Mouse (Mus musculus): Measurements from ENCODE around the gene Rbpms2. TPM values are rescaled to one million over a fixed set of nuclear protein-coding genes. Genes with fewer than 3 reads are reported as not detected.
A peak's percentile ranks its signal among the peaks of the same experiment; 100 is the strongest.
"Not testable (repeated sequence)": the region's sequence is repeated elsewhere in the genome, so short reads cannot be mapped to it uniquely, and the experiment has no call there.

Gene Rbpms2
- polyA plus RNA-seq, 1 experiment from 2014 or later, result 106 TPM

- no peak overlapping the region for H3K4me3 ChIP-seq
- H3K27ac ChIP-seq (replicated peaks), result peak overlapping the region; percentile 90
- no peaks in the 10 kb centered on the region for H3K9me3 ChIP-seq
- H3K4me2 ChIP-seq, result no peak overlapping the region
- peaks cover 8% of the 10 kb centered on the region for H3K36me3 ChIP-seq
- peaks cover 88% of the 10 kb centered on the region for H3K4me1 ChIP-seq
- no peak for ATAC-seq (ENCODE audit: extremely low read depth, insufficient number of reproducible peaks, low FRiP score, low TSS enrichment)
- no peak overlapping the region for H3K9ac ChIP-seq
- no peaks in the 10 kb centered on the region for H3K27me3 ChIP-seq (replicated peaks)
Measured at GRCm38 (mm10) chr9:65642546-65642945, 13.1 kb downstream of the Rbpms2 start.

- Histone ChIP-seq H3K27ac (replicated peaks) (peak overlapping the region; percentile 94), H3K36me3 (peaks cover 8% of the 10 kb centered on the region), H3K27me3 (replicated peaks) (no peaks in the 10 kb centered on the region), H3K4me2 (0 out of 2 replicates have a peak overlapping the region, but pooled peaks have one; percentile 45), H3K4me3 (no peak overlapping the region), H3K9me3 (no peaks in the 10 kb centered on the region), H3K4me1 (peaks cover 88% of the 10 kb centered on the region), H3K9ac (no peak overlapping the region; the same call in 1 of the 2 replicates)
- ATAC-seq (ENCODE audit: extremely low read depth, insufficient number of reproducible peaks, low FRiP score, low TSS enrichment), result no peak
- WGBS, result 72% methylated on average over 4 of the region's 4 CpGs
Measured at GRCm38 (mm10) chr9:65644960-65645359, 15.5 kb downstream of the Rbpms2 start.

- no peak; the same call in 1 of the 2 replicates for ATAC-seq (ENCODE audit: extremely low read depth, insufficient number of reproducible peaks, low FRiP score, low TSS enrichment)
- H3K9ac ChIP-seq, result peak overlapping the region; percentile 60
- WGBS, result 6% methylated on average over 3 of the region's 3 CpGs
Measured at GRCm38 (mm10) chr9:65645984-65646383, 16.5 kb downstream of the Rbpms2 start.

DNA sequence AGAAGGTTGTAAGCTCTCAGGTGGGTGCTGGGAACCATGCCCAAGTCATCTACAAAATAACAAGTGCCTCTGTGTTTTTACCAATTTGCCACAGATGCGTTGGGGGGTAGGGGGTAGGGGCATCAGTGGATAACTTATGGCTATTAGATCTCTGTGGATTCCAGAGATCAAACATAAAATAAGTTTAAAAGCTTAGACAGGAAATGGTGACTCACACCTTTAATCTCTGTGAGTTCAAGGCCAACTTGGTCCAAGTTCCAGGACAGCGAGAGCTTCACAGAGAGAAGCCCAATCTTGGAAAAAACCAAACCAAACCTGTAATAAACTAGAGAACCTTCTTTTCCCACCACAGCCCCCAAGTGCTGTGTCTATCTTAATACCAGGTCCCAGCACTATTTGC lies 17.3 kb downstream of the Rbpms2 start:
- no peak overlapping the region for H3K4me3 ChIP-seq
- no peaks in the 10 kb centered on the region for H3K27me3 ChIP-seq (replicated peaks)
- H3K27ac ChIP-seq (replicated peaks), result peak overlapping the region; percentile 94
- ATAC-seq (ENCODE audit: extremely low read depth, insufficient number of reproducible peaks, low FRiP score, low TSS enrichment), result no peak
- no peak overlapping the region; the same call in 1 of the 2 replicates for H3K4me2 ChIP-seq
- peaks cover 12% of the 10 kb centered on the region for H3K36me3 ChIP-seq
- no peak overlapping the region for H3K9ac ChIP-seq
- peaks cover 84% of the 10 kb centered on the region for H3K4me1 ChIP-seq
- 77% methylated on average over 2 of the region's 2 CpGs for WGBS
- no peaks in the 10 kb centered on the region for H3K9me3 ChIP-seq

More at GRCm38 (mm10) chr9:65645984-65646383, 16.5 kb downstream of the Rbpms2 start:
- Histone ChIP-seq H3K9me3 (no peaks in the 10 kb centered on the region), H3K4me1 (peaks cover 88% of the 10 kb centered on the region), H3K27me3 (replicated peaks) (no peaks in the 10 kb centered on the region), H3K4me2 (peak overlapping the region; percentile 45), H3K4me3 (0 out of 2 replicates have a peak overlapping the region, but pooled peaks have one; percentile 10), H3K27ac (replicated peaks) (peak overlapping the region; percentile 94), H3K36me3 (peaks cover 12% of the 10 kb centered on the region)

DNA sequence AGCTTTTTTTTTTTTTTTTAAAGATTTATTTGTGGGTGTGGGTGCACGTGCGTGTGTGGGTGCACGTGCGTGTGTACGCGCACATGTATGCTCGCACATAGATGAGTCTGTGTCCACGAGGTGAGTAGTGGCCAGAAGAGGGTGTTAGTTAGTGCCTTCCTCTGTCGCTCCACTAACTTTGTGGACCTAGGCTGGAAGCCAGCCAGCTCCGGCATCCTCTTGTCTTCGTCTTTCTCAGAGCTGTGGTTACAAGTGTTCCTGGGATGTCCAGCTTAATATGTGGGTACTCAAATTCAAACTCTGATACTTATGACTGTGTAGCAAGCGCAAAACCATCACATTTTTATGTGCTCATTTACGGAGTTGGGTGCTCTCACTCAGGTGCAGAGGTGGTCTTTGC lies 19.3 kb downstream of the Rbpms2 start:
- 77% methylated on average over 13 of the region's 13 CpGs for WGBS
- Histone ChIP-seq H3K4me3 (no peak overlapping the region), H3K4me1 (peaks cover 72% of the 10 kb centered on the region), H3K9me3 (no peaks in the 10 kb centered on the region), H3K27me3 (replicated peaks) (no peaks in the 10 kb centered on the region), H3K4me2 (no peak overlapping the region), H3K9ac (0 out of 2 replicates have a peak overlapping the region, but pooled peaks have one; percentile 24), H3K27ac (replicated peaks) (peak overlapping the region; percentile 79), H3K36me3 (peaks cover 8% of the 10 kb centered on the region)
- no peak for ATAC-seq (ENCODE audit: extremely low read depth, insufficient number of reproducible peaks, low FRiP score, low TSS enrichment)

DNA sequence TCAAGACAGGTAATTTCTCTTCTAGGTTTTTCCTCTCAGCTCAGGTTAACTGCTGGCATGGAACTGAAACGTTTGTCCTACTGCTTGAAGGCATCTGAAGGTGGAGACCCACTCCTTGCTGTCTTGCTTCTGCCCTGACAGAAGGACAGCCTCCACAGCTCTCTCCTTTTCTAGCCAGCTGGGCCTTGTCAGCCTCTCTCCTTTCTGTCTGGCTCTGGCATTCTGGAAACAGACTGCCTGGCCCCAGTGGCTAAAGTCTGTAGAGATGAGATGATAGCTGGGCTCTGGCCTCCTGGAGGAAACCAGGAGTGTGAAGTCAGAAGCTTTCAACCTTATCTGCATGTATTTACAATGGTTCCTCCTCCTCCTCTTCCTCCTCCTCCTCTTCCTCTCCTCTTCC lies 20.5 kb downstream of the Rbpms2 start:
- H3K4me1 ChIP-seq, result peaks cover 70% of the 10 kb centered on the region
- H3K36me3 ChIP-seq, result peaks cover 4% of the 10 kb centered on the region; the same call in 1 of the 2 replicates
- no peak overlapping the region for H3K4me3 ChIP-seq
- WGBS, result 0% methylated on average over 1 of the region's 1 CpGs
- ATAC-seq (ENCODE audit: extremely low read depth, insufficient number of reproducible peaks, low FRiP score, low TSS enrichment), result no peak
- no peaks in the 10 kb centered on the region for H3K27me3 ChIP-seq (replicated peaks)
- H3K4me2 ChIP-seq, result peak overlapping the region; percentile 18; the same call in 1 of the 2 replicates
- H3K27ac ChIP-seq (replicated peaks), result peak overlapping the region; percentile 79
- H3K9ac ChIP-seq, result peak overlapping the region; percentile 71
- H3K9me3 ChIP-seq, result no peaks in the 10 kb centered on the region

DNA sequence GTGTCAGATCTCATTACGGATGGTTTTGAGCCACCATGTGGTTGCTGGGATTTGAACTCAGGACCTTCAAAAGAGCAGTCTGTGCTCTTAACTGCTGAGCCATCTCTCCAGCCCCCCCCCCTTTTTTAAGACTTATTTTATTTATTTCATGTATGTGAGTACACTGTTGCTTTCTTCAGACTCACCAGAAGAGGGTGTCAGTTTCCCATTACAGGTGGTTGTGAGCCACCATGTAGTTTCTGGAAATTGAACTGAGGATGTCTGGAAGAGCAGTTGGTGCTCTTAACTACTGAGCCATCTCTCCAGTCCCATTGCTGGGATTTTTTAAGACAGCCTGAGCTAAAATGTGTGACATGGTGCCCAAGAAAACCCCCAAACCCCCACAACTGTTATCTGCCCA lies 22.5 kb downstream of the Rbpms2 start:
- H3K4me3 ChIP-seq; H3K9me3 ChIP-seq; H3K36me3 ChIP-seq; H3K27me3 ChIP-seq (replicated peaks); H3K4me2 ChIP-seq; H3K27ac ChIP-seq (replicated peaks); H3K9ac ChIP-seq; ATAC-seq (ENCODE audit: extremely low read depth, insufficient number of reproducible peaks, low FRiP score, low TSS enrichment): not testable (repeated sequence)
- peaks cover 57% of the 10 kb centered on the region for H3K4me1 ChIP-seq
- 87% methylated on average over 1 of the region's 1 CpGs for WGBS

GRCm38 (mm10) chr9:65653741-65654140 lies 24.3 kb downstream of the Rbpms2 start:
- H3K4me2 ChIP-seq, result no peak overlapping the region
- no peak overlapping the region for H3K27ac ChIP-seq (replicated peaks)
- H3K4me3 ChIP-seq, result no peak overlapping the region
- H3K9me3 ChIP-seq, result no peaks in the 10 kb centered on the region
- H3K4me1 ChIP-seq, result peaks cover 39% of the 10 kb centered on the region
- 93% methylated on average over 4 of the region's 4 CpGs for WGBS
- ATAC-seq (ENCODE audit: extremely low read depth, insufficient number of reproducible peaks, low FRiP score, low TSS enrichment), result no peak
- H3K9ac ChIP-seq, result no peak overlapping the region
- peaks cover 11% of the 10 kb centered on the region for H3K36me3 ChIP-seq
- no peaks in the 10 kb centered on the region for H3K27me3 ChIP-seq (replicated peaks)

DNA sequence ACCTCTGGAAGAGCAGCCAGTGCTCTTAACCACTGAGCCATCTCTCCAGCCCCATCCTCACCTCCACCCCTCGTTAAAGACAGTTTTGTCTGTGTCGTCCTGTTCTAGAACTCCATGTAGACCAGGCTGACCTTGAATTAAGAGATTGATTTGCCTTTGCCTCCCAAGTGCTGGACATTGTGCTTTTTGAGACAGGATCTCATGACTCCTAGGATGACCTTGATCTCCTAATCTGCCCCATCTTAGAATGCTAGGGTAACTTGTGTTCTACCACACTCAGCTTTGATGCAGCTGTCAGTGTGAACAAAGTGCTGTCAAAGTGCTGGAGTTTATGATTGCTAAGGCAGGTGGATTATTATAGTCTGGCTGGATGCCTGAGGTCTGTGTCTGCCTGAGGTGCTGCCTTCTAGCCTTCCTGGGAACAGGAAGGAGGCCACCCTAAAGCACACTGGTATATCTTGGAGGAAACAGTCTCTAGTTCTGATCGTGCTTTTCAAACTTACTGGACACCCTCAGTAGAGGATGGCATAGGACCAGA lies 25.3 kb downstream of the Rbpms2 start:
- no peaks in the 10 kb centered on the region for H3K27me3 ChIP-seq (replicated peaks)
- no peak for ATAC-seq (ENCODE audit: extremely low read depth, insufficient number of reproducible peaks, low FRiP score, low TSS enrichment)
- H3K27ac ChIP-seq (replicated peaks), result peak overlapping the region; percentile 50
- peaks cover 29% of the 10 kb centered on the region for H3K4me1 ChIP-seq
- whole genome bisulfite sequencing, result 61% methylated on average over 3 of the region's 3 CpGs
- H3K9ac ChIP-seq, result no peak overlapping the region; the same call in 1 of the 2 replicates
- no peak overlapping the region for H3K4me2 ChIP-seq
- peaks cover 13% of the 10 kb centered on the region for H3K36me3 ChIP-seq
- H3K9me3 ChIP-seq, result no peaks in the 10 kb centered on the region
- no peak overlapping the region for H3K4me3 ChIP-seq

- H3K9ac ChIP-seq, result no peak overlapping the region
- no peaks in the 10 kb centered on the region for H3K9me3 ChIP-seq
- H3K4me3 ChIP-seq, result no peak overlapping the region
- H3K36me3 ChIP-seq, result peaks cover 19% of the 10 kb centered on the region
- ATAC-seq (ENCODE audit: extremely low read depth, insufficient number of reproducible peaks, low FRiP score, low TSS enrichment), result no peak
- H3K4me2 ChIP-seq, result no peak overlapping the region
- H3K4me1 ChIP-seq, result peaks cover 22% of the 10 kb centered on the region
- no peak overlapping the region for H3K27ac ChIP-seq (replicated peaks)
- no peaks in the 10 kb centered on the region for H3K27me3 ChIP-seq (replicated peaks)
- WGBS, result 73% methylated on average over 8 of the region's 8 CpGs
Measured at GRCm38 (mm10) chr9:65655540-65655939, 26.1 kb downstream of the Rbpms2 start.

DNA sequence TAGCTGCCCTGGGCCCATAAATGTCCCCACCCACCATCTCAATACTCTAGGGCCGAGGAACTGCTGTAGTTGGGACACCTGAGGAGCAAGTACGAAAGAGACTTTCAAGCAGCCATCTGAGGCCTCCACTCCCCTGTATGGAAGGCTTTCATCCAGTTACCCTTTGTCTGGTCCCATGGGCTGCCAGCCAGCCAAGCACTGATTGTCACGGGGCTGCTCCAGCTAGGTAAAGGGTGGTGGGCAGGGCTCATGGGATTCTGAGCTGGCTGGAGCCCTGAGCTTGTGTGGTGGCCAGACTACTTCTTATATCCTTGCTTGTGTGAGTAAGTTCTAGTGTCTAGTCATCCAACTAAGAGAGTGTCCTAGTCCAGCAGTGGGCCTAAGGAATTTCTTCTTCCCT lies 27.8 kb downstream of the Rbpms2 start:
- no peak overlapping the region for H3K27ac ChIP-seq (replicated peaks)
- H3K36me3 ChIP-seq, result peaks cover 16% of the 10 kb centered on the region; the same call in 1 of the 2 replicates
- no peaks in the 10 kb centered on the region for H3K27me3 ChIP-seq (replicated peaks)
- no peak overlapping the region for H3K4me3 ChIP-seq
- H3K4me2 ChIP-seq, result no peak overlapping the region
- ATAC-seq (ENCODE audit: extremely low read depth, insufficient number of reproducible peaks, low FRiP score, low TSS enrichment), result no peak
- WGBS, result 79% methylated on average over 3 of the region's 3 CpGs
- no peak overlapping the region for H3K9ac ChIP-seq
- peaks cover 17% of the 10 kb centered on the region for H3K4me1 ChIP-seq
- no peaks in the 10 kb centered on the region for H3K9me3 ChIP-seq

- Histone ChIP-seq H3K27ac (replicated peaks) (no peak overlapping the region), H3K4me3 (no peak overlapping the region), H3K4me1 (peaks cover 8% of the 10 kb centered on the region; the same call in 1 of the 2 replicates), H3K4me2 (no peak overlapping the region), H3K36me3 (0 out of 2 replicates have a peak, but pooled peaks cover 12% of the 10 kb centered on the region), H3K9ac (no peak overlapping the region), H3K27me3 (replicated peaks) (no peaks in the 10 kb centered on the region), H3K9me3 (no peaks in the 10 kb centered on the region)
- ATAC-seq (ENCODE audit: extremely low read depth, insufficient number of reproducible peaks, low FRiP score, low TSS enrichment), result no peak
- WGBS, result 64% methylated on average over 5 of the region's 5 CpGs
Measured at GRCm38 (mm10) chr9:65661029-65661428, 31.6 kb downstream of the Rbpms2 start.
